Mouse (Mus musculus): ENCODE measurements at regions not wholly inside any gene's neighbourhood (a gene's known extent, or its start where the extent isn't known, plus 50 kb on each side); places are given as distances from the start of the nearest gene placed in this dataset.

DNA sequence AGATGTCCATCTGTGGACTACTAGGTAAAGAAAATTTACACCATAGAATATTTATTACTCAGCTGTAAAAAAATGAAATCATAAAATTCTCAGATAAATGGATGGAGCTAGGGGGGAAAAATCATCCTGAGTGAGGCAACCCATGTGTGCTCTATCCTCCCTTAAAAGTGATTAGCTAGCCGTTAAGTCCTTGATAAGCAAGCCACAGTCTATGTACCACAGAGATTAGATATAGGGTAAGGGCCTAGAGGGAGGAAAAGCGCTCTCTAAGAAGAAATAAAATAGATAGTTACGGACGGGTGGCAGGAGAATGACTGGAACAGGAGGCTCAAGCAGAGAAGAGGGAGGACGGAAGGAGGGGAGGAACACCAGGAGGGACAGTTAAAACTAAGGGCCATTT is 122.1 kb downstream of the Dhrs2 start:
- 74% methylated on average over 5 of the region's 5 CpGs for WGBS
- H3K4me3 ChIP-seq (ENCODE audit: insufficient read depth, low read depth, low read length), result no peak overlapping the region
- no peaks in the 10 kb centered on the region for H3K27me3 ChIP-seq (ENCODE audit: control insufficient read depth, insufficient read depth, low read length)
- H3K79me2 ChIP-seq (ENCODE audit: control insufficient read depth, insufficient read depth, low read length), result no peaks in the 10 kb centered on the region
- H3K36me3 ChIP-seq (ENCODE audit: control insufficient read depth, insufficient read depth, low read length), result no peaks in the 10 kb centered on the region
- H3K27ac ChIP-seq (replicated peaks; ENCODE audit: insufficient read depth, low read depth, low read length), result no peak overlapping the region
- no peaks in the 10 kb centered on the region for H3K4me1 ChIP-seq (ENCODE audit: control insufficient read depth, insufficient read depth, low read length)
- DNase-seq (ENCODE audit: extremely low read depth, low read depth, low spot score), result no peak
- TF ChIP-seq POLR2A (IDR thresholded peaks at IDR 0.05; ENCODE audit: extremely low read depth, insufficient read depth, low read length), result no peak
- TF ChIP-seq CTCF (IDR thresholded peaks at IDR 0.05; ENCODE audit: low read depth, low read length), result no peak
- H3K9ac ChIP-seq (ENCODE audit: low read depth, low read length), result no peak overlapping the region

DNA sequence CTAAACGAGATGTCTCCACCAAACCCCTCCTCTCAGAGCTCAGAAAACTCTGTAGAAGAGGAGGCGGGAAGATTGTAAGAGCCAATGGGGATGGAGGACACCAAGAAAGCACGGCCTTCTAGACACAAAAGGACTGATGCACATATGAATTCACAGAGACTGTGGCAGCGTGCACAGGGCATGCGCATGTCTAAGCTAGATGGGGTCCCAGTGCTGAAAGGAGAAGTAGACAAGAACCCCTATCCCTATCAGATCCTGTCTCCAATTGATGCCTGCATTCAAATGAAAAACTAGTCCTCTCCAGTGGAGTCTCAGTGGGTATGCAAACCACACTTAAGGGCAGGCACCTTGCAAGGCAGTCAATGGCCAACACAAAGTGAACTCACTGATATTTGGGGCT is 123.3 kb downstream of the Dhrs2 start:
- Histone ChIP-seq H3K36me3 (ENCODE audit: control insufficient read depth, insufficient read depth, low read length) (no peaks in the 10 kb centered on the region), H3K27me3 (ENCODE audit: control insufficient read depth, insufficient read depth, low read length) (no peaks in the 10 kb centered on the region), H3K27ac (replicated peaks; ENCODE audit: insufficient read depth, low read depth, low read length) (no peak overlapping the region), H3K79me2 (ENCODE audit: control insufficient read depth, insufficient read depth, low read length) (no peaks in the 10 kb centered on the region), H3K4me1 (ENCODE audit: control insufficient read depth, insufficient read depth, low read length) (no peaks in the 10 kb centered on the region), H3K9ac (ENCODE audit: low read depth, low read length) (no peak overlapping the region), H3K4me3 (ENCODE audit: insufficient read depth, low read depth, low read length) (no peak overlapping the region)
- WGBS, result 82% methylated on average over 5 of the region's 5 CpGs
- no peak for DNase-seq (ENCODE audit: extremely low read depth, low read depth, low spot score)
- TF ChIP-seq CTCF (IDR thresholded peaks at IDR 0.05; ENCODE audit: low read depth, low read length) (no peak), POLR2A (IDR thresholded peaks at IDR 0.05; ENCODE audit: extremely low read depth, insufficient read depth, low read length) (no peak)

GRCm38 (mm10) chr14:55348098-55348497 is 126.3 kb downstream of the Dhrs2 start:
- DNase-seq (ENCODE audit: extremely low read depth, low read depth, low spot score), result no peak
- Histone ChIP-seq H3K79me2 (ENCODE audit: control insufficient read depth, insufficient read depth, low read length) (no peaks in the 10 kb centered on the region), H3K27me3 (ENCODE audit: control insufficient read depth, insufficient read depth, low read length) (no peaks in the 10 kb centered on the region), H3K9ac (ENCODE audit: low read depth, low read length) (no peak overlapping the region), H3K4me1 (ENCODE audit: control insufficient read depth, insufficient read depth, low read length) (no peaks in the 10 kb centered on the region), H3K27ac (replicated peaks; ENCODE audit: insufficient read depth, low read depth, low read length) (no peak overlapping the region), H3K36me3 (ENCODE audit: control insufficient read depth, insufficient read depth, low read length) (no peaks in the 10 kb centered on the region), H3K4me3 (ENCODE audit: insufficient read depth, low read depth, low read length) (no peak overlapping the region)
- WGBS, result 85% methylated on average over 4 of the region's 4 CpGs
- no peak for TF ChIP-seq POLR2A (IDR thresholded peaks at IDR 0.05; ENCODE audit: extremely low read depth, insufficient read depth, low read length)
- no peak for TF ChIP-seq CTCF (IDR thresholded peaks at IDR 0.05; ENCODE audit: low read depth, low read length)

GRCm38 (mm10) chr14:55357258-55357657 is 121.3 kb upstream of the Dhrs4 start:
- Histone ChIP-seq H3K79me2 (ENCODE audit: control insufficient read depth, insufficient read depth, low read length) (no peaks in the 10 kb centered on the region), H3K4me3 (ENCODE audit: insufficient read depth, low read depth, low read length) (no peak overlapping the region), H3K36me3 (ENCODE audit: control insufficient read depth, insufficient read depth, low read length) (no peaks in the 10 kb centered on the region), H3K4me1 (ENCODE audit: control insufficient read depth, insufficient read depth, low read length) (no peaks in the 10 kb centered on the region), H3K27ac (replicated peaks; ENCODE audit: insufficient read depth, low read depth, low read length) (no peak overlapping the region), H3K27me3 (ENCODE audit: control insufficient read depth, insufficient read depth, low read length) (no peaks in the 10 kb centered on the region), H3K9ac (ENCODE audit: low read depth, low read length) (no peak overlapping the region)
- TF ChIP-seq POLR2A (IDR thresholded peaks at IDR 0.05; ENCODE audit: extremely low read depth, insufficient read depth, low read length), result no peak
- no peak for TF ChIP-seq CTCF (IDR thresholded peaks at IDR 0.05; ENCODE audit: low read depth, low read length)
- WGBS, result 57% methylated on average over 2 of the region's 2 CpGs
- DNase-seq (ENCODE audit: extremely low read depth, low read depth, low spot score), result no peak

DNA sequence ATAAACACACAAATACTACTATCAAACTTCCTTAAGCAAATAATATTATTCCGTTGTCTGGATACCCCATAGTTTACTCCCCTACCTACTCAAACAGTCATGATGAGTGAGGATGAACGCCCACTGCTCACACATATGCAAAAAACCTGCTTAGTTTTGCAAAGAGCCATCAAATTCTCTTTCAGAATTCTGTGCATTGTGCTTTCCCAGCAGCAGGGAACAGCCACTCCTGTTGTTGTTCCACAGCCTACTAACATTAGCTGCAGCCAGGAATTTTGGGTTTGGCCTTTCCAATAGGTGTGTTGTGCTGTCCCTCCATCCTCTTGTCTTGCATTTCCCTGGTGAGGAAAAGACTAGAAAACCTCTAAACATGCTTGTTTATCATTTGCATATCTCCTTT is 120.1 kb upstream of the Dhrs4 start:
- no peaks in the 10 kb centered on the region for H3K79me2 ChIP-seq (ENCODE audit: control insufficient read depth, insufficient read depth, low read length)
- no peaks in the 10 kb centered on the region for H3K27me3 ChIP-seq (ENCODE audit: control insufficient read depth, insufficient read depth, low read length)
- H3K36me3 ChIP-seq (ENCODE audit: control insufficient read depth, insufficient read depth, low read length), result no peaks in the 10 kb centered on the region
- no peak overlapping the region for H3K4me3 ChIP-seq (ENCODE audit: insufficient read depth, low read depth, low read length)
- no peak for DNase-seq (ENCODE audit: extremely low read depth, low read depth, low spot score)
- H3K27ac ChIP-seq (replicated peaks; ENCODE audit: insufficient read depth, low read depth, low read length), result no peak overlapping the region
- WGBS, result 55% methylated on average over 2 of the region's 2 CpGs
- H3K4me1 ChIP-seq (ENCODE audit: control insufficient read depth, insufficient read depth, low read length), result no peaks in the 10 kb centered on the region
- no peak overlapping the region for H3K9ac ChIP-seq (ENCODE audit: low read depth, low read length)
- TF ChIP-seq POLR2A (IDR thresholded peaks at IDR 0.05; ENCODE audit: extremely low read depth, insufficient read depth, low read length) (no peak), CTCF (IDR thresholded peaks at IDR 0.05; ENCODE audit: low read depth, low read length) (no peak)

GRCm38 (mm10) chr14:55362316-55362715 is 116.2 kb upstream of the Dhrs4 start:
- no peaks in the 10 kb centered on the region for H3K79me2 ChIP-seq (ENCODE audit: control insufficient read depth, insufficient read depth, low read length)
- WGBS, result 79% methylated on average over 4 of the region's 4 CpGs
- no peaks in the 10 kb centered on the region for H3K36me3 ChIP-seq (ENCODE audit: control insufficient read depth, insufficient read depth, low read length)
- no peaks in the 10 kb centered on the region for H3K4me1 ChIP-seq (ENCODE audit: control insufficient read depth, insufficient read depth, low read length)
- no peak overlapping the region for H3K9ac ChIP-seq (ENCODE audit: low read depth, low read length)
- no peak overlapping the region for H3K27ac ChIP-seq (replicated peaks; ENCODE audit: insufficient read depth, low read depth, low read length)
- TF ChIP-seq POLR2A (IDR thresholded peaks at IDR 0.05; ENCODE audit: extremely low read depth, insufficient read depth, low read length) (no peak), CTCF (IDR thresholded peaks at IDR 0.05; ENCODE audit: low read depth, low read length) (no peak)
- DNase-seq (ENCODE audit: extremely low read depth, low read depth, low spot score), result no peak
- H3K4me3 ChIP-seq (ENCODE audit: insufficient read depth, low read depth, low read length), result no peak overlapping the region
- H3K27me3 ChIP-seq (ENCODE audit: control insufficient read depth, insufficient read depth, low read length), result no peaks in the 10 kb centered on the region

Measured in liver, adult 2 months (tissue).